Mouse (Mus musculus) myocyte (in vitro differentiated cells): ENCODE data around the gene Nfia. TPM values are rescaled to one million over a fixed set of nuclear protein-coding genes. Genes with fewer than 3 reads are reported as not detected.

ENCODE experiments used
- H3K27me3 ChIP-seq: one replicate; pipeline ENCODE4 v1.6.1; 2011; ENCODE audit not compliant: control insufficient read depth, insufficient read depth, insufficient read length
- H3K36me3 ChIP-seq: one replicate; pipeline ENCODE4 v1.6.1; 2011; ENCODE audit not compliant: control insufficient read depth, insufficient read depth
- H3K4me2 ChIP-seq: one replicate; pipeline ENCODE4 v1.6.1; 2011; ENCODE audit warnings: low read depth, control low read depth
- H3K4me3 ChIP-seq: one replicate; pipeline ENCODE4 v1.5.1; 2011; ENCODE audit warnings: mild to moderate bottlenecking, control low read depth, moderate library complexity
- H3K79me2 ChIP-seq: one replicate; pipeline ENCODE4 v1.6.1; 2011; ENCODE audit not compliant: control insufficient read depth, insufficient read depth
- H3ac ChIP-seq: one replicate; pipeline ENCODE4 v1.6.1; 2011; ENCODE audit not compliant: control insufficient read depth, insufficient read length
- CEBPB ChIP-seq: IDR thresholded peaks from 2 replicates; pipeline ENCODE4 v1.6.1; 2011; ENCODE audit warnings: mild to moderate bottlenecking, moderate library complexity; ENCODE audit not compliant: poor library complexity, insufficient read depth, severe bottlenecking
- E2F4 ChIP-seq: IDR thresholded peaks from one replicate; pipeline ENCODE4 v1.6.1; 2011; ENCODE audit warnings: mild to moderate bottlenecking, control low read depth, moderate library complexity; ENCODE audit not compliant: insufficient read depth
- MAX ChIP-seq: IDR thresholded peaks from one replicate; pipeline ENCODE4 v1.6.1; 2011; ENCODE audit warnings: low read depth, mild to moderate bottlenecking, control low read depth
- MYOD1 ChIP-seq, 3 experiments: IDR thresholded peaks; one replicate each; pipeline ENCODE4 v1.6.1; 2011; ENCODE audit warnings: control low read depth in 2 of 3, low read depth in 2 of 3, mild to moderate bottlenecking in 2 of 3, moderate library complexity in 1 of 3; ENCODE audit not compliant: insufficient read length in 2 of 3, control insufficient read depth in 1 of 3
- MYOG ChIP-seq, 3 experiments: IDR thresholded peaks; one replicate each; pipeline ENCODE4 v1.6.1; 2011; ENCODE audit warnings: control low read depth in 2 of 3, low read depth in 2 of 3, mild to moderate bottlenecking in 2 of 3; ENCODE audit not compliant: insufficient read length in 2 of 3, control insufficient read depth in 1 of 3, insufficient read depth in 1 of 3
- POLR2A ChIP-seq: IDR thresholded peaks from one replicate; pipeline ENCODE4 v1.6.1; 2011; ENCODE audit warnings: low read depth, mild to moderate bottlenecking, control low read depth, moderate library complexity; ENCODE audit not compliant: insufficient read length
- POLR2AphosphoS2 ChIP-seq: IDR thresholded peaks from one replicate; pipeline ENCODE4 v1.6.1; 2011; ENCODE audit warnings: low read depth, control low read depth; ENCODE audit not compliant: insufficient read length
- REST ChIP-seq: IDR thresholded peaks from one replicate; pipeline ENCODE4 v1.6.1; 2011; ENCODE audit warnings: mild to moderate bottlenecking, control low read depth, moderate library complexity; ENCODE audit not compliant: insufficient read depth, insufficient read length
- SRF ChIP-seq: IDR thresholded peaks from one replicate; pipeline ENCODE4 v1.6.1; 2011; ENCODE audit warnings: low read depth; ENCODE audit not compliant: control insufficient read depth, insufficient read length
- TCF12 ChIP-seq: IDR thresholded peaks from one replicate; pipeline ENCODE4 v1.6.1; 2011; ENCODE audit warnings: mild to moderate bottlenecking, control low read depth; ENCODE audit not compliant: poor library complexity, insufficient read depth, severe bottlenecking
- TCF3 ChIP-seq: IDR thresholded peaks from one replicate; pipeline ENCODE4 v1.6.1; 2011; ENCODE audit warnings: low read depth, control low read depth; ENCODE audit not compliant: insufficient read length
- USF1 ChIP-seq: IDR thresholded peaks from one replicate; pipeline ENCODE4 v1.6.1; 2011; ENCODE audit warnings: low read depth, mild to moderate bottlenecking, control low read depth, moderate library complexity
- polyA plus RNA-seq: library from polyadenylated mRNA; unstranded; fragments of >200 nt; fragmentation: generic; extraction: Trizol; gene quantifications from one replicate; pipeline ENCODE4 v1.2.1, GENCODE M21; 2012; ENCODE audit warnings: missing spikeins

Nfia gene
- polyA plus RNA-seq, 1 experiment: 0.25 TPM

GRCm38 (mm10) chr4:98040179-98040578, 267.6 kb downstream of the Nfia start:
- Histone ChIP-seq H3K36me3 (no peaks in the 10 kb centered on the region), H3K79me2 (no peaks in the 10 kb centered on the region), H3K4me2 (no peak overlapping the region), H3K4me3 (no peak overlapping the region), H3K27me3 (no peaks in the 10 kb centered on the region), H3ac (no peak overlapping the region)
- TF ChIP-seq REST (no peak), MYOD1 (IDR thresholded peaks at IDR 0.05; ENCODE audit: control insufficient read depth in 1 of 3, insufficient read length in 2 of 3, low read depth in 2 of 3) (no peak), MYOG (IDR thresholded peaks at IDR 0.05; ENCODE audit: control insufficient read depth in 1 of 3, insufficient read depth in 1 of 3, insufficient read length in 2 of 3, low read depth in 2 of 3) (no peak), TCF12 (no peak), TCF3 (no peak), POLR2AphosphoS2 (no peak), CEBPB (no peak), USF1 (no peak), POLR2A (no peak), MAX (no peak), SRF (no peak), E2F4 (no peak)

- Histone ChIP-seq H3ac (no peak overlapping the region), H3K27me3 (no peaks in the 10 kb centered on the region), H3K36me3 (no peaks in the 10 kb centered on the region), H3K4me3 (no peak overlapping the region), H3K4me2 (no peak overlapping the region), H3K79me2 (no peaks in the 10 kb centered on the region)
- TF ChIP-seq MYOD1 (IDR thresholded peaks at IDR 0.05; ENCODE audit: control insufficient read depth in 1 of 3, insufficient read length in 2 of 3, low read depth in 2 of 3) (no peak), POLR2AphosphoS2 (no peak), POLR2A (no peak), MYOG (IDR thresholded peaks at IDR 0.05; ENCODE audit: control insufficient read depth in 1 of 3, insufficient read depth in 1 of 3, insufficient read length in 2 of 3, low read depth in 2 of 3) (no peak), TCF12 (no peak), SRF (no peak), REST (no peak), USF1 (no peak), E2F4 (no peak), MAX (no peak), TCF3 (no peak), CEBPB (no peak)
Measured at GRCm38 (mm10) chr4:98044611-98045010, 272.1 kb downstream of the Nfia start.

GRCm38 (mm10) chr4:98047369-98047768, 274.8 kb downstream of the Nfia start:
- no peaks in the 10 kb centered on the region for H3K27me3 ChIP-seq
- H3ac ChIP-seq: no peak overlapping the region
- no peak overlapping the region for H3K4me2 ChIP-seq
- no peak for TF ChIP-seq USF1
- TF ChIP-seq MYOG (IDR thresholded peaks at IDR 0.05; ENCODE audit: control insufficient read depth in 1 of 3, insufficient read depth in 1 of 3, insufficient read length in 2 of 3, low read depth in 2 of 3): no peak
- TF ChIP-seq CEBPB: no peak
- no peak for TF ChIP-seq MAX
- TF ChIP-seq POLR2AphosphoS2: no peak
- TF ChIP-seq E2F4: no peak
- no peak for TF ChIP-seq POLR2A
- no peak for TF ChIP-seq REST
- no peak for TF ChIP-seq SRF
- TF ChIP-seq TCF12: no peak
- TF ChIP-seq MYOD1 (IDR thresholded peaks at IDR 0.05; ENCODE audit: control insufficient read depth in 1 of 3, insufficient read length in 2 of 3, low read depth in 2 of 3): no peak
- no peak for TF ChIP-seq TCF3
- no peak overlapping the region for H3K4me3 ChIP-seq
- no peaks in the 10 kb centered on the region for H3K36me3 ChIP-seq
- H3K79me2 ChIP-seq: no peaks in the 10 kb centered on the region

GRCm38 (mm10) chr4:98049584-98049983, 277.1 kb downstream of the Nfia start:
- TF ChIP-seq MAX: no peak
- no peak for TF ChIP-seq CEBPB
- no peak for TF ChIP-seq TCF3
- no peak for TF ChIP-seq TCF12
- no peak for TF ChIP-seq MYOG (IDR thresholded peaks at IDR 0.05; ENCODE audit: control insufficient read depth in 1 of 3, insufficient read depth in 1 of 3, insufficient read length in 2 of 3, low read depth in 2 of 3)
- no peak for TF ChIP-seq SRF
- no peak for TF ChIP-seq USF1
- TF ChIP-seq MYOD1 (IDR thresholded peaks at IDR 0.05; ENCODE audit: control insufficient read depth in 1 of 3, insufficient read length in 2 of 3, low read depth in 2 of 3): no peak
- Histone ChIP-seq H3K27me3 (no peaks in the 10 kb centered on the region), H3K4me2 (no peak overlapping the region), H3K79me2 (no peaks in the 10 kb centered on the region), H3K36me3 (no peaks in the 10 kb centered on the region), H3K4me3 (no peak overlapping the region), H3ac (no peak overlapping the region)

- Histone ChIP-seq H3K4me2 (no peak overlapping the region), H3K79me2 (no peaks in the 10 kb centered on the region), H3K36me3 (no peaks in the 10 kb centered on the region), H3ac (no peak overlapping the region), H3K27me3 (no peaks in the 10 kb centered on the region), H3K4me3 (no peak overlapping the region)
- TF ChIP-seq REST (no peak), TCF3 (no peak), CEBPB (no peak), SRF (no peak), MYOD1 (IDR thresholded peaks at IDR 0.05; ENCODE audit: control insufficient read depth in 1 of 3, insufficient read length in 2 of 3, low read depth in 2 of 3) (no peak), POLR2A (no peak), POLR2AphosphoS2 (no peak), TCF12 (no peak), USF1 (no peak), E2F4 (no peak), MAX (no peak), MYOG (IDR thresholded peaks at IDR 0.05; ENCODE audit: control insufficient read depth in 1 of 3, insufficient read depth in 1 of 3, insufficient read length in 2 of 3, low read depth in 2 of 3) (no peak)
Measured at GRCm38 (mm10) chr4:98050003-98050620, 277.6 kb downstream of the Nfia start.
